Mouse (Mus musculus) kidney, adult 10 weeks (tissue): ENCODE results near the gene Olfr394. TPM values are rescaled to one million over a fixed set of nuclear protein-coding genes. Genes with fewer than 3 reads are reported as not detected.

Experiments
- polyA plus RNA-seq: library from polyadenylated mRNA; stranded (reverse); fragments of 350-450 nt; fragmentation: Illumina TruSeq; extraction: RNeasy Lipid Tissue Mini Kit (QIAGEN cat#74804); gene quantifications from one replicate; pipeline ENCODE4 v1.2.3, GENCODE M21; 2014; ENCODE audit warnings: low read depth, low replicate concordance

Olfr394 gene
- not detected for polyA plus RNA-seq

DNA sequence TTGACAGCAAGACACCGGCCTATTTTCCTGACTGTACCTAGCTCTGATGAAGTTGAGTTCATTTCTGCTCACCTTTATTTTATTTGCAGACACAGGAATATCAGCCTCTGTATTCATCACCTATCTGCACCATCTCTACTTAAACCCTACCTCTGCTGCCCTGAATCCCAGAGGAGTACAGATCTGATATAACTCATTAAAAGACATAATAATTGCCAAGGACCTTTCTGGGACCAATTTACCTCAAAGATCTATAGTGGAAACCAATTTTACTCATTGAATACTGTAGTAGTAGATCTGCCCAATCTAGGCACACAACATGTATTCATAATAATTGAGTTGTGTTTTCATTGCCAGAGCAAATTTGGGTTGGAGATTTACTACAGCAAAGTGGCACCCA is at the start of gene Olfr394:
Olfr394 (minus strand) TSS at position 101 of the 400 bp plus-strand sequence.

DNA sequence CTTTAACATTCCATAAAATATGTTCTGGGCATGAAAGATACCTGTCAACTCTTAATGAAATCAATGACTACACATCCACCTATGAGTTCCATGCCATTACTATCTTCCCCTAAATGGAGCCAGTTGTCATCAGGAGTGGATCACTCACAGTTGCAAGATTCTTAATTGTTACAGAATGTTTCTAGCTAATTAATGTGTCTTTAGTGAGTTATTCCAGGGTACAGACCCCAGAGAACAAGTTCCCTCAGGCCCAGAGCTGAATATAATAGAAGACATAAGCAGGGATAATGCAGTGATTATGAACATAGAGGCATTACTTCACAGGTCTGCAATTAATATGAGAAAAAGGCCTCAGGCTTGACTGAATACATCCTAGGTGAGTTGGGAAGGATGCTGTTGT is 45.8 kb upstream of the Olfr394 start, which contains the start of gene Olfr23:
Olfr23 (plus strand) TSS at position 301 of the 400 bp plus-strand sequence.

DNA sequence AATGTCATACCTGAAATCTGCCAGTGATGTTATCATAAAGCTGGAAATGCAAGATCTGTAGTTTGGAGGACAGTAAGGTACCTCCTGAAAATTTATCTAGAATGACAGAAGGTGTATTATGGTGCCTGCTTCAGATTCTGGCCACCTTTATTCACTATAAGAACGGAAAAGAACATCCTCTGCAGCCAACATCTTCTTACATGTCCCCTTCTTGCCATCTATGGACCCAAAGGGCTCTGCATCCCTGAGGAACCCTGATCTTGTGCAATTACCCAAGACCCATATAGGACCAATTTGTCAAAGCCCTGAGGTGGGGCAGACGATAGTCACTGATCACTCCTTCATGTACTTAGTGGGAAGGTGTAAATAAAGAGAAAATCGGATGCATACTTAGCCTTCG is 18.6 kb upstream of the Olfr394 start, which contains the start of gene Olfr395:
Olfr395 (minus strand) TSS at position 101 of the 400 bp plus-strand sequence.

DNA sequence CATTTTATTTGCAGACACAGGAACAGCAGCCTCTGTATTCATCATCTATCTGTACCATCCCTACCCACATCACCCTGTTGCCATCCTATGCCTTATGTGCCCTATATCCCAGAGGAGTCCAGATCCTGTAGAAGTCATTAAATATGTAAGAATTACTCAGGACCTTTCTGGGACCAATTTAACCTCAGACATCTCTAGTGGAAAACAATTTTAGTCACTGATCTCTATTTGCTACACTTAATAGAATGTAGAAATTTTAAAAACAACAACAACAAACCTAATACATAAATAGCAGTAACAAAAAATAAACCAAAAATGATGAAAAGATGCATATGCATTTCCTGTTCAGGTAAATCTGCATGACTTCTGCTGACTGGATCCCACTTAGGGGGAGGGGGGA is 39.2 kb downstream of the Olfr394 start, which contains the start of gene Olfr393:
Olfr393 (minus strand) TSS at position 101 of the 400 bp plus-strand sequence.

Other genes with a start within 250 kb of the Olfr394 start
- gene Zfp735, start 202.0 kb downstream of the Olfr394 start, polyA plus RNA-seq = not detected
- gene Olfr389, start 110.1 kb downstream of the Olfr394 start, polyA plus RNA-seq = not detected
- gene Olfr390, start 107.8 kb downstream of the Olfr394 start, polyA plus RNA-seq = not detected
- gene Olfr391-ps, start 87.7 kb downstream of the Olfr394 start, polyA plus RNA-seq = not detected
- gene Olfr392, start 73.7 kb downstream of the Olfr394 start, polyA plus RNA-seq = not detected
- gene Olfr393, start 39.3 kb downstream of the Olfr394 start, polyA plus RNA-seq = not detected
- gene Olfr395, start 18.5 kb upstream of the Olfr394 start, polyA plus RNA-seq = not detected
- gene Olfr23, start 45.9 kb upstream of the Olfr394 start, polyA plus RNA-seq = not detected
- gene Olfr397, start 70.0 kb upstream of the Olfr394 start, polyA plus RNA-seq = not detected
- gene Olfr398, start 99.6 kb upstream of the Olfr394 start, polyA plus RNA-seq = not detected
- gene Olfr139, start 165.8 kb upstream of the Olfr394 start, polyA plus RNA-seq = not detected
- not detected for gene Olfr399, start 165.8 kb upstream of the Olfr394 start, polyA plus RNA-seq
- not detected for gene Zfp616, start 179.2 kb upstream of the Olfr394 start, polyA plus RNA-seq
- gene Olfr401, start 222.9 kb upstream of the Olfr394 start, polyA plus RNA-seq = not detected